Mouse (Mus musculus) CH12.LX (cell line): Measurements from ENCODE around the gene Pdzd3. TPM values are rescaled to one million over a fixed set of nuclear protein-coding genes. Genes with fewer than 3 reads are reported as not detected.

Source experiments
- DNase-seq: peaks from one replicate; pipeline ENCODE4 v3.0.0-alpha.2; 2013; ENCODE audit errors: extremely low read depth
- H3K27ac ChIP-seq: 2 replicates; pipeline ENCODE4 v1.5.1; 2012; ENCODE audit warnings: low read depth, mild to moderate bottlenecking, control low read depth, moderate library complexity; ENCODE audit not compliant: insufficient read depth
- H3K27me3 ChIP-seq: replicated peaks from 2 replicates; pipeline ENCODE3; 2012; ENCODE audit warnings: inconsistent platforms
- H3K36me3 ChIP-seq, 2 experiments: replicated peaks in 1 of 2; 2 replicates each; pipeline versions ENCODE3 to v1.6.1; 2012; ENCODE audit warnings: inconsistent platforms in 1 of 2, low read length in 1 of 2, mild to moderate bottlenecking in 1 of 2, mixed read lengths in 1 of 2, moderate library complexity in 1 of 2; ENCODE audit not compliant: control insufficient read depth in 1 of 2, insufficient read depth in 1 of 2
- H3K4me1 ChIP-seq, 2 experiments: 2 replicates each; pipeline ENCODE4 v1.6.1; 2012; ENCODE audit warnings: inconsistent platforms in 1 of 2, moderate library complexity in 1 of 2; ENCODE audit not compliant: insufficient read depth in 2 of 2, control insufficient read depth in 1 of 2
- H3K4me2 ChIP-seq: 2 replicates; pipeline ENCODE4 v1.6.1; 2012; ENCODE audit warnings: low read depth, mild to moderate bottlenecking, control low read depth; ENCODE audit not compliant: poor library complexity, insufficient read depth, severe bottlenecking
- H3K4me3 ChIP-seq, 3 experiments: fragments of 150-350 bp in 1 of 3; sonication (generic) in 1 of 3; replicated peaks in 1 of 3; 2 replicates each; pipeline versions ENCODE3 to v1.5.1; 2011 to 2012; ENCODE audit warnings: low read depth in 2 of 3, low read length in 2 of 3, mild to moderate bottlenecking in 2 of 3, moderate library complexity in 2 of 3, control low read depth in 1 of 3, improper control_type of control experiment in 1 of 3, inconsistent platforms in 1 of 3, mixed read lengths in 1 of 3; ENCODE audit not compliant: poor library complexity in 1 of 3
- H3K79me2 ChIP-seq: replicated peaks from 2 replicates; pipeline ENCODE4 v1.6.1; 2012; ENCODE audit warnings: mild to moderate bottlenecking, moderate library complexity; ENCODE audit not compliant: control insufficient read depth, poor library complexity, insufficient read depth, severe bottlenecking; ENCODE audit errors: extremely low read depth
- H3K9ac ChIP-seq: 2 replicates; pipeline ENCODE4 v1.6.1; 2012; ENCODE audit warnings: low read depth, mild to moderate bottlenecking, control low read depth, moderate library complexity; ENCODE audit not compliant: insufficient read depth
- H3K9me3 ChIP-seq: replicated peaks from 2 replicates; pipeline ENCODE3; 2012; ENCODE audit warnings: low read length, inconsistent platforms, mixed read lengths
- BHLHE40 ChIP-seq: IDR thresholded peaks from 2 replicates; pipeline ENCODE4 v1.6.1; 2011; ENCODE audit warnings: mild to moderate bottlenecking, low read depth, low read length, improper control_type of control experiment
- CHD2 ChIP-seq: IDR thresholded peaks from 2 replicates; pipeline ENCODE4 v1.6.1; 2011; ENCODE audit warnings: low read length, improper control_type of control experiment
- CTCF ChIP-seq, 2 experiments: IDR thresholded peaks in 1 of 2; conservative IDR thresholded peaks in 1 of 2; 2 replicates each; pipeline ENCODE4 v1.5.1; 2011 to 2012; ENCODE audit warnings: low read depth in 2 of 2, low read length in 2 of 2, improper control_type of control experiment in 1 of 2, inconsistent platforms in 1 of 2, mild to moderate bottlenecking in 1 of 2, moderate library complexity in 1 of 2
- IRF4 ChIP-seq: IDR thresholded peaks from 2 replicates; pipeline ENCODE4 v1.6.1; 2014; ENCODE audit warnings: low read depth, mild to moderate bottlenecking, inconsistent platforms, low read length, improper control_type of control experiment
- JUND ChIP-seq: conservative IDR thresholded peaks from 2 replicates; pipeline ENCODE4 v1.6.1; 2011; ENCODE audit warnings: low read depth, low read length, improper control_type of control experiment
- KAT2A ChIP-seq: IDR thresholded peaks from 2 replicates; pipeline ENCODE4 v1.6.1; 2012; ENCODE audit warnings: low read length, improper control_type of control experiment, inconsistent platforms; ENCODE audit not compliant: insufficient replicate concordance
- MAX ChIP-seq: IDR thresholded peaks from 2 replicates; pipeline ENCODE4 v1.6.1; 2011; ENCODE audit warnings: low read length, improper control_type of control experiment
- MXI1 ChIP-seq: IDR thresholded peaks from 2 replicates; pipeline ENCODE4 v1.6.1; 2011; ENCODE audit warnings: mild to moderate bottlenecking, low read depth, low read length, improper control_type of control experiment
- MYC ChIP-seq: IDR thresholded peaks from 2 replicates; pipeline ENCODE4 v1.6.1; 2011; ENCODE audit warnings: low read depth, mild to moderate bottlenecking, improper control_type of control experiment, low read length
- NRF1 ChIP-seq: IDR thresholded peaks from 2 replicates; pipeline ENCODE4 v1.6.1; 2014; ENCODE audit warnings: low read depth, mild to moderate bottlenecking, inconsistent platforms, low read length, improper control_type of control experiment, moderate library complexity
- POLR2AphosphoS2 ChIP-seq: IDR thresholded peaks from 2 replicates; pipeline ENCODE4 v1.6.1; 2011; ENCODE audit warnings: low read depth, low read length, improper control_type of control experiment
- RAD21 ChIP-seq: IDR thresholded peaks from 2 replicates; pipeline ENCODE4 v1.6.1; 2011; ENCODE audit warnings: low read depth, mild to moderate bottlenecking, low read length, improper control_type of control experiment, moderate library complexity
- RCOR1 ChIP-seq: conservative IDR thresholded peaks from 2 replicates; pipeline ENCODE4 v1.6.1; 2012; ENCODE audit warnings: low read depth, mild to moderate bottlenecking, inconsistent platforms, low read length, improper control_type of control experiment
- SMC3 ChIP-seq: IDR thresholded peaks from 2 replicates; pipeline ENCODE4 v1.6.1; 2011; ENCODE audit warnings: low read depth, low read length, improper control_type of control experiment
- TBP ChIP-seq: conservative IDR thresholded peaks from 2 replicates; pipeline ENCODE4 v1.6.1; 2011; ENCODE audit warnings: low read depth, low read length, improper control_type of control experiment
- TCF12 ChIP-seq: IDR thresholded peaks from 2 replicates; pipeline ENCODE4 v1.6.1; 2014; ENCODE audit warnings: low read depth, mild to moderate bottlenecking, inconsistent platforms, low read length, improper control_type of control experiment
- USF1 ChIP-seq: IDR thresholded peaks from 2 replicates; pipeline ENCODE4 v1.6.1; 2014; ENCODE audit warnings: low read depth, mild to moderate bottlenecking, inconsistent platforms, low read length, improper control_type of control experiment
- USF2 ChIP-seq: conservative IDR thresholded peaks from 2 replicates; pipeline ENCODE4 v1.6.1; 2011; ENCODE audit warnings: low read depth, low read length, improper control_type of control experiment
- ZMIZ1 ChIP-seq: IDR thresholded peaks from 2 replicates; pipeline ENCODE4 v1.6.1; 2012; ENCODE audit warnings: low read depth, mild to moderate bottlenecking, inconsistent platforms, low read length, improper control_type of control experiment
- dilution Hi-C: fragments of 300-500 bp; cut with MboI; formaldehyde crosslinking; loops from 2 replicates; pipeline ENCODE4 v1.14.3; 2020; ENCODE audit warnings: low sequenced_read_pairs; ENCODE audit not compliant: extremely low pct_unique_long_range_greater_than_20kb, extremely low pct_ligation_motif_present
- in situ Hi-C: fragments of 300-500 bp; cut with MboI; formaldehyde crosslinking; loops from 3 replicates; pipeline ENCODE4 v1.14.3; 2019; ENCODE audit warnings: low sequenced_read_pairs, low pct_ligation_motif_present, low pct_unique_long_range_greater_than_20kb, mixed read lengths
- polyA plus RNA-seq: library from polyadenylated mRNA; unstranded; fragments of >175 nt; gene quantifications from 2 replicates; pipeline ENCODE4 v1.2.1, GENCODE M21; 2012; ENCODE audit warnings: low read depth; ENCODE audit not compliant: insufficient read length
- total RNA-seq, 2 experiments: library from RNA; depleted of rRNA; stranded (reverse); fragments of 300-350 nt in 1 of 2; fragments of >200 nt in 1 of 2; gene quantifications; 2 replicates each; pipeline ENCODE4 v1.2.3; 2012 to 2014

Gene Pdzd3
- total and polyA plus RNA-seq, 3 experiments, result 0.09 to 0.21 (median 0.13) TPM

GRCm38 (mm10) chr9:44240911-44241310 is 10.4 kb downstream of the Pdzd3 start:
- Histone ChIP-seq H3K36me3 (no peaks in the 10 kb centered on the region), H3K27me3 (no peaks in the 10 kb centered on the region), H3K4me2 (no peak overlapping the region), H3K4me1 (peaks cover 3 to 38% of the 10 kb centered on the region in 2 experiments; a peak in 3 of 4 replicates), H3K9me3 (no peaks in the 10 kb centered on the region), H3K27ac (no peak overlapping the region), H3K4me3 (no peak overlapping the region), H3K79me2 (no peaks in the 10 kb centered on the region), H3K9ac (no peak overlapping the region)
- in situ Hi-C loops (no loop called here), dilution Hi-C loops (no loop called here)
- TF ChIP-seq TBP (no peak), MAX (no peak), RAD21 (no peak), ZMIZ1 (no peak), CHD2 (no peak), BHLHE40 (no peak), RCOR1 (no peak), MXI1 (no peak), NRF1 (no peak), MYC (no peak), USF2 (no peak), CTCF (conservative IDR thresholded peaks at IDR 0.05 in 1 of 2, IDR thresholded peaks at IDR 0.05 in 1 of 2; ENCODE audit: low read depth in 2 of 2, low read length in 2 of 2) (no peak), USF1 (no peak), SMC3 (no peak), TCF12 (no peak), JUND (no peak), IRF4 (no peak)
- DNase-seq, result no peak

GRCm38 (mm10) chr9:44240399-44240798 is 10.9 kb downstream of the Pdzd3 start, which contains the start of gene Ccdc153:
Gene Ccdc153 (plus strand): TSS chr9:44240676.
- H3K4me1 ChIP-seq, result peaks cover 6 to 43% of the 10 kb centered on the region in 2 experiments; a peak in 3 of 4 replicates
- no peak within 1 kb of the TSS for H3K9ac ChIP-seq
- in situ Hi-C loops (no loop called here), dilution Hi-C loops (no loop called here)
- no peak within 1 kb of the TSS for H3K4me2 ChIP-seq
- no peak within 1 kb of the TSS for H3K4me3 ChIP-seq
- no peaks in the 10 kb centered on the region for H3K36me3 ChIP-seq
- DNase-seq, result no peak
- no peak for TF ChIP-seq KAT2A
- no peak for TF ChIP-seq POLR2AphosphoS2
- no peak for TF ChIP-seq CTCF (conservative IDR thresholded peaks at IDR 0.05 in 1 of 2, IDR thresholded peaks at IDR 0.05 in 1 of 2; ENCODE audit: low read depth in 2 of 2, low read length in 2 of 2)
- TF ChIP-seq USF2, result no peak
- H3K27ac ChIP-seq, result no peak within 1 kb of the TSS
- no peaks in the 10 kb centered on the region for H3K27me3 ChIP-seq
- no peaks in the 10 kb centered on the region for H3K9me3 ChIP-seq
- H3K79me2 ChIP-seq, result no peaks in the 10 kb centered on the region
